9 mouse cellular contexts compared by ENCODE assay signal in the genomic region with DNA sequence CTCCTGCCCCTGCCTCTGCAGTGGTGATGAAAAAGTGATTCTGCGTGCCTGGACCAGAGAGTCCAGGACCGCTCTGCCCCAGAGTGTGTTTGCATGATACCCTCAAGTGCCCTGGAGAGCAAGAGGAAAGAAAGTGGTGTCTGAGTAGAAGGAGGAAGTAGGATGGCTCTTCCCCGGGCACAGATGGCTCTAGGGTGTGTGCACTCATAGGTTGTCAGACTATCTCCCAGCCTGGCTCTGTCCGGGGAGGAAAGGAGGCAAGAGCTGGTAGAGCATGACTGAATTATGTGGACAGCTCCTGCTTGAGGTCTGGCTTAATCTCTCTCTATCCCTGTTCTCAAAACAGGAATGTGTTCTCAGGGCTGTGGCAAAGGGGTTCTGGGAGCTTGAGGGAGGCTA. TPM values are rescaled to one million over a fixed set of nuclear protein-coding genes. Genes with fewer than 3 reads are reported as not detected.
DNase-seq lines count a peak whose midpoint lies in the region; ATAC-seq lines count a peak whose summit lies in the region.
"Had no signal": no experiment of that assay in that cellular context is flagged by ENCODE, and none has a peak within 500 bp of the region (broad histone marks: within the 10 kb centered on the region; RNA-seq: fewer than 3 reads in every experiment).

No protein-coding gene starts in this region.

- no peaks in the 10 kb centered on the region for H3K27me3 ChIP-seq in heart, embryonic 15.5 days
- H3K27me3 ChIP-seq in heart, embryonic 12.5 days (replicated peaks), result no peaks in the 10 kb centered on the region
- H3K27me3 ChIP-seq in midbrain, embryonic 11.5 days (ENCODE audit: control insufficient read depth, insufficient read depth, low read length), result no peaks in the 10 kb centered on the region
- no peaks in the 10 kb centered on the region for H3K27me3 ChIP-seq in midbrain, embryonic 13.5 days
- H3K27me3 ChIP-seq in embryonic facial prominence, embryonic 14.5 days (replicated peaks; ENCODE audit: control insufficient read depth, insufficient read depth, low read length), result no peaks in the 10 kb centered on the region
- H3K27me3 ChIP-seq: embryonic facial prominence, embryonic 15.5 days had no signal

- H3K36me3 ChIP-seq in heart, embryonic 15.5 days, result peaks cover 21% of the 10 kb centered on the region; the same call in 1 of the 2 replicates
- H3K36me3 ChIP-seq in heart, embryonic 12.5 days, result peaks cover 55% of the 10 kb centered on the region
- H3K36me3 ChIP-seq in midbrain, embryonic 11.5 days (ENCODE audit: control insufficient read depth, insufficient read depth, low read length), result no peaks in the 10 kb centered on the region
- H3K36me3 ChIP-seq in midbrain, embryonic 13.5 days, result peaks cover 41% of the 10 kb centered on the region
- H3K36me3 ChIP-seq in embryonic facial prominence, embryonic 14.5 days (ENCODE audit: control insufficient read depth, insufficient read depth, low read length), result peaks cover 43% of the 10 kb centered on the region

- DNase-seq in midbrain, embryonic 11.5 days (ENCODE audit: low spot score, missing footprints), result no peak
- no peak for DNase-seq in embryonic facial prominence, embryonic 14.5 days (ENCODE audit: low spot score)
- no peak for DNase-seq in Muller cell, postnatal 12 days (ENCODE audit: inconsistent ontology term)
- DNase-seq in gastrocnemius, postnatal 4 days (ENCODE audit: low spot score in 2 of 2), result no peak

- H3K4me2 ChIP-seq in heart, embryonic 15.5 days, result no peak overlapping the region
- H3K4me2 ChIP-seq in heart, embryonic 12.5 days, result no peak overlapping the region
- no peak overlapping the region for H3K4me2 ChIP-seq in midbrain, embryonic 11.5 days
- no peak overlapping the region for H3K4me2 ChIP-seq in midbrain, embryonic 13.5 days (replicated peaks)
- no peak overlapping the region for H3K4me2 ChIP-seq in embryonic facial prominence, embryonic 14.5 days (ENCODE audit: low read depth, low read length)
- H3K4me2 ChIP-seq: embryonic facial prominence, embryonic 15.5 days had no signal

- H3K27ac ChIP-seq in heart, embryonic 15.5 days, result peak overlapping the region; percentile 8; the same call in 1 of the 2 replicates
- H3K27ac ChIP-seq in heart, embryonic 12.5 days (ENCODE audit: poor library complexity, severe bottlenecking), result no peak overlapping the region
- H3K27ac ChIP-seq in midbrain, embryonic 11.5 days (ENCODE audit: low read depth, low read length), result no peak overlapping the region
- no peak overlapping the region for H3K27ac ChIP-seq in midbrain, embryonic 13.5 days
- 0 out of 2 replicates have a peak overlapping the region, but pooled peaks have one; percentile 6 for H3K27ac ChIP-seq in embryonic facial prominence, embryonic 14.5 days (replicated peaks; ENCODE audit: low read depth, low read length)
- H3K27ac ChIP-seq: embryonic facial prominence, embryonic 15.5 days had no signal

- H3K4me1 ChIP-seq in heart, embryonic 15.5 days (replicated peaks), result no peaks in the 10 kb centered on the region
- no peaks in the 10 kb centered on the region for H3K4me1 ChIP-seq in heart, embryonic 12.5 days (replicated peaks)
- H3K4me1 ChIP-seq in midbrain, embryonic 11.5 days (ENCODE audit: control insufficient read depth, insufficient read depth, low read length), result no peaks in the 10 kb centered on the region
- H3K4me1 ChIP-seq in midbrain, embryonic 13.5 days (replicated peaks), result no peaks in the 10 kb centered on the region
- H3K4me1 ChIP-seq in embryonic facial prominence, embryonic 14.5 days (ENCODE audit: control insufficient read depth, insufficient read depth, low read length), result no peaks in the 10 kb centered on the region
- H3K4me1 ChIP-seq: embryonic facial prominence, embryonic 15.5 days had no signal

- ATAC-seq in heart, embryonic 15.5 days (replicated peaks; ENCODE audit: insufficient number of reproducible peaks, insufficient read depth, low FRiP score, low read depth), result no peak
- no peak for ATAC-seq in heart, embryonic 12.5 days (ENCODE audit: insufficient number of reproducible peaks, low FRiP score)
- ATAC-seq in midbrain, embryonic 11.5 days (ENCODE audit: low FRiP score), result no peak
- no peak for ATAC-seq in midbrain, embryonic 13.5 days
- no peak for ATAC-seq in embryonic facial prominence, embryonic 14.5 days (ENCODE audit: low read depth)
- ATAC-seq in monocyte, adult 5-6 weeks (replicated peaks; ENCODE audit: insufficient number of reproducible peaks, low FRiP score, low TSS enrichment, poor library complexity, severe bottlenecking), result peak; percentile 50

- H3K9ac ChIP-seq in heart, embryonic 15.5 days, result no peak overlapping the region
- H3K9ac ChIP-seq in heart, embryonic 12.5 days, result no peak overlapping the region
- H3K9ac ChIP-seq in midbrain, embryonic 11.5 days (ENCODE audit: low read length), result 0 out of 2 replicates have a peak overlapping the region, but pooled peaks have one; percentile 17
- H3K9ac ChIP-seq in midbrain, embryonic 13.5 days (replicated peaks), result no peak overlapping the region
- no peak overlapping the region for H3K9ac ChIP-seq in embryonic facial prominence, embryonic 14.5 days (ENCODE audit: low read depth, low read length)
- H3K9ac ChIP-seq: embryonic facial prominence, embryonic 15.5 days had no signal

- H3K9me3 ChIP-seq in heart, embryonic 15.5 days (replicated peaks), result no peaks in the 10 kb centered on the region
- H3K9me3 ChIP-seq in heart, embryonic 12.5 days (replicated peaks), result no peaks in the 10 kb centered on the region
- no peaks in the 10 kb centered on the region for H3K9me3 ChIP-seq in midbrain, embryonic 11.5 days (ENCODE audit: control insufficient read depth, low read length)
- no peaks in the 10 kb centered on the region for H3K9me3 ChIP-seq in midbrain, embryonic 13.5 days
- no peaks in the 10 kb centered on the region for H3K9me3 ChIP-seq in embryonic facial prominence, embryonic 14.5 days (ENCODE audit: control insufficient read depth, low read length)
- H3K9me3 ChIP-seq: embryonic facial prominence, embryonic 15.5 days had no signal

- H3K4me3 ChIP-seq in heart, embryonic 15.5 days, result no peak overlapping the region
- no peak overlapping the region for H3K4me3 ChIP-seq in heart, embryonic 12.5 days
- H3K4me3 ChIP-seq in midbrain, embryonic 11.5 days (ENCODE audit: low read depth, low read length), result no peak overlapping the region
- H3K4me3 ChIP-seq in midbrain, embryonic 13.5 days (replicated peaks), result no peak overlapping the region
- H3K4me3 ChIP-seq in embryonic facial prominence, embryonic 14.5 days (ENCODE audit: low read depth, low read length), result no peak overlapping the region
- H3K4me3 ChIP-seq: embryonic facial prominence, embryonic 15.5 days had no signal

- WGBS in heart, embryonic 15.5 days, result 68% methylated on average over 4 of the region's 4 CpGs
- WGBS in heart, embryonic 12.5 days, result 78% methylated on average over 4 of the region's 4 CpGs
- 90% methylated on average over 4 of the region's 4 CpGs for WGBS in midbrain, embryonic 11.5 days
- WGBS in midbrain, embryonic 13.5 days, result 88% methylated on average over 4 of the region's 4 CpGs
- WGBS in embryonic facial prominence, embryonic 14.5 days, result 73% methylated on average over 4 of the region's 4 CpGs

RNA-seq across cellular contexts. Expression of a gene that starts 12.1 kb away (rescaled TPM):
- polyA plus RNA-seq in heart, embryonic 15.5 days (2015; fragmentation: Nextera tagmentation; extraction: Ambion mirVana), result 64.8 and 76.3 TPM in 2 replicates
- 86.1 and 87.1 TPM in 2 replicates for polyA plus RNA-seq in heart, embryonic 12.5 days (2016; fragmentation: Nextera tagmentation; extraction: Ambion mirVana)
- polyA plus RNA-seq in midbrain, embryonic 11.5 days (2014; fragmentation: Nextera tagmentation; extraction: Ambion mirVana), result 144 and 157 TPM in 2 replicates
- 134 and 140 TPM in 2 replicates for polyA plus RNA-seq in midbrain, embryonic 13.5 days (2015; fragmentation: Nextera tagmentation; extraction: Ambion mirVana)
- 87.3 and 96.8 TPM in 2 replicates for polyA plus RNA-seq in embryonic facial prominence, embryonic 14.5 days (2014; fragmentation: Nextera tagmentation; extraction: Ambion mirVana)
- total RNA-seq in monocyte, adult 5-6 weeks (2017), result 49.3 to 72.8 TPM (median 58.3 TPM) in 3 replicates
- total RNA-seq in gastrocnemius, postnatal 4 days (2021), result 10 to 100 TPM; 64.3 to 69.4 TPM

RNA-seq across cellular contexts. Expression of a gene that starts 18.1 kb away (rescaled TPM):
- polyA plus RNA-seq in heart, embryonic 15.5 days (2015; fragmentation: Nextera tagmentation; extraction: Ambion mirVana), result 39.9 and 45.7 TPM in 2 replicates
- polyA plus RNA-seq in heart, embryonic 12.5 days (2016; fragmentation: Nextera tagmentation; extraction: Ambion mirVana), result 33.9 and 35.7 TPM in 2 replicates
- 39.8 and 40.3 TPM in 2 replicates for polyA plus RNA-seq in midbrain, embryonic 11.5 days (2014; fragmentation: Nextera tagmentation; extraction: Ambion mirVana)
- 38.0 and 38.3 TPM in 2 replicates for polyA plus RNA-seq in midbrain, embryonic 13.5 days (2015; fragmentation: Nextera tagmentation; extraction: Ambion mirVana)
- 34.3 and 35.4 TPM in 2 replicates for polyA plus RNA-seq in embryonic facial prominence, embryonic 14.5 days (2014; fragmentation: Nextera tagmentation; extraction: Ambion mirVana)
- 11.1 to 17.7 TPM (median 12.7 TPM) in 3 replicates for total RNA-seq in monocyte, adult 5-6 weeks (2017)
- 10 to 100 TPM; 21.0 to 21.1 TPM for total RNA-seq in gastrocnemius, postnatal 4 days (2021)

RNA-seq across cellular contexts. Expression of a gene that starts 23.3 kb away (rescaled TPM):
- polyA plus RNA-seq in heart, embryonic 15.5 days (2015; fragmentation: Nextera tagmentation; extraction: Ambion mirVana), result 1.9 and 3.1 TPM in 2 replicates
- polyA plus RNA-seq in heart, embryonic 12.5 days (2016; fragmentation: Nextera tagmentation; extraction: Ambion mirVana), result 1.8 and 2.5 TPM in 2 replicates
- polyA plus RNA-seq in midbrain, embryonic 11.5 days (2014; fragmentation: Nextera tagmentation; extraction: Ambion mirVana), result 9.6 and 11.4 TPM in 2 replicates
- polyA plus RNA-seq in midbrain, embryonic 13.5 days (2015; fragmentation: Nextera tagmentation; extraction: Ambion mirVana), result 17.2 and 18.9 TPM in 2 replicates
- polyA plus RNA-seq in embryonic facial prominence, embryonic 14.5 days (2014; fragmentation: Nextera tagmentation; extraction: Ambion mirVana), result 21.6 and 22.5 TPM in 2 replicates
- total RNA-seq in monocyte, adult 5-6 weeks (2017), result not detected in 3 replicates
- 1 to 10 TPM; 1.3 to 1.4 TPM for total RNA-seq in gastrocnemius, postnatal 4 days (2021)

Comparison
In these comparisons a context has a peak if more than half of its experiments do, and no peak if none do; other contexts are left out.
1. H3K27ac ChIP-seq: peak in heart, embryonic 15.5 days (single experiment) and embryonic facial prominence, embryonic 14.5 days (single experiment); none in heart, embryonic 12.5 days (single experiment), midbrain, embryonic 11.5 days (single experiment) and midbrain, embryonic 13.5 days (single experiment).